Mouse (Mus musculus): ENCODE results near the gene Mybpc1. TPM values are rescaled to one million over a fixed set of nuclear protein-coding genes. Genes with fewer than 3 reads are reported as not detected.
A peak's percentile ranks its signal among the peaks of the same experiment; 100 is the strongest.
"Not testable (repeated sequence)": the region's sequence is repeated elsewhere in the genome, so short reads cannot be mapped to it uniquely, and the experiment has no call there.

Gene Mybpc1
- total RNA-seq, 2 experiments from 2014 or later: 749 to 2,272 TPM

DNA sequence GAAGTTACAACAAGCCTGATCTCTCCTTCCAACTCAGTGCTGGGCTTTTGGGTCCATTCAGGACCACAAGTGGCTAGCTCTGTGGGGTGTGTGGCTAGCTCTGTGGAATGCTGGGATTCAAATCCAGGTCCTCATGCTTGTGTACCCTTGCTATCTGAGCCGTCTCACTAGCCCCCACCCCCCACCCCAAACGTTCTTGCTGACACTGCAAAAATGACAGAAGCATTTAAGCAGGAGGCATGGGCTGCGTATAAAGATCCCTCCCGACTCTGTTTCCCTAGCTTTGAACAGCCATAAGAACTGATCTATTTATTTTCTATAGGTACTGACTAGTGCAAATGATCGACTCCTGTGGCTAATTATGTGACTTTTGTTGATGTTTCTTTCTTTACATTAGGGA lies 74.3 kb downstream of the Mybpc1 start:
- TF ChIP-seq CTCF (IDR thresholded peaks at IDR 0.05): no peak
- no peak overlapping the region for H3K27ac ChIP-seq
- intact Hi-C loops (cut with DNase I): no loop called here
- H3K4me3 ChIP-seq: no peak overlapping the region
- DNase-seq: no peak

DNA sequence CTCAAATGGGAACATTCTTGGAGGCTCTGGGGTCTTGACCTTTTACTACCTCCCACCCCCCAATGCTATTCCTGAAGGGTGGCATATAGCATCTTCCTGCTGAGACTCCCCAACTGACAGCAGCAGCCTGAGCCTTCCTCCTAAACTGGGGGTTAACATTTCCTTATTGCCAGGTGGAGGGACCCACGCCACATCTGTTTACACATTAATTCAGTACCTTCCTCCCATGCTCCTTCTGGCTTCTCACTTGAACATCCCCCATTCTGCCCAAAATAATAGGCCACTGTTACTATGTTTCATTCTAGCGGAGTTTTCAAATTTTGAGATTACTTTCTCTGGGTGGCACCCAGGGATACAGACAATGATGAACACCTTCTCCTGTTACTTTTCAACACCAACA lies 80.9 kb downstream of the Mybpc1 start:
- TF ChIP-seq CTCF (IDR thresholded peaks at IDR 0.05): no peak
- no peak overlapping the region for H3K4me3 ChIP-seq
- no peak for DNase-seq
- intact Hi-C loops (cut with DNase I): no loop called here
- no peak overlapping the region for H3K27ac ChIP-seq

DNA sequence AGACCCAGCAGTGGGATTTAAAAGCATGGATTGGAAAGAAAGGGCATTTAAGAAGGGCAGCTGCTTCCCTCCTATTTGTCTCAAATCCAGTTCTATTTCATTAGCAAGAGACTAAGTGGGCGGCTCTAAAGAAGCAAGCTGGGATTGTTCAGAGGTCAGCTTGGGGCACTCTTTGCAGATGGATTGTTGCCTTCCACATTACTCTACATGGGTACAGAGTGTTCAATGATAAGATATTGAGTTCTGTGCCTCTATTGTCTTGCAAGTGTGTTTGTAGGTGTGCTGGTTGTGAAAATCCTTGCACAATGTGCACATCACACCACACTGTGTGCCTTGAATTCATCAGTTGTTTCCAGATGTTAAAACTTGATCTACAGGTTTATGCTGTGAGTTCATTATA lies 81.7 kb downstream of the Mybpc1 start:
- no peak for DNase-seq
- intact Hi-C loops (cut with DNase I): no loop called here
- no peak for TF ChIP-seq CTCF (IDR thresholded peaks at IDR 0.05)
- H3K27ac ChIP-seq: no peak overlapping the region
- H3K4me3 ChIP-seq: no peak overlapping the region

DNA sequence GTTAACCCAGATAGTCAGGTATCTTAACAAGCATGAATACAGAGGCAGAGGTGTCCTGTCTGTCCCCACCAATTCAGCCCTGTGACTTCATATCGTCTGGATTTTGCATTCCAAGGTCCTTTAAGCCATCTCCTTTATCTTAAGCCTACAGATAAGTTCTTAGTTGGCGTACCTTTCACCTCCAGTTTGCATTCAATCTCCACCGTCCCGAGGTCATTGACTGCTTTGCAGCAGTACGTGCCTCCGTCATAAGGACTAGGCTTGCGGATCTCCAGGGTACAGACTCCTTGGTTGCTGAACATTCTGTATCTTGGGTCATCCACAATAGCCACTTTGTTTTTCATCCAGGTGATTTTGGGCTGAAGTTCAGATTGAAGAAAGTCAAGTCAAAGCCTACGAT lies 82.2 kb downstream of the Mybpc1 start:
- intact Hi-C loops (cut with DNase I): no loop called here
- TF ChIP-seq CTCF (IDR thresholded peaks at IDR 0.05): no peak
- Histone ChIP-seq H3K27ac (no peak overlapping the region), H3K4me3 (no peak overlapping the region)
- DNase-seq: no peak

DNA sequence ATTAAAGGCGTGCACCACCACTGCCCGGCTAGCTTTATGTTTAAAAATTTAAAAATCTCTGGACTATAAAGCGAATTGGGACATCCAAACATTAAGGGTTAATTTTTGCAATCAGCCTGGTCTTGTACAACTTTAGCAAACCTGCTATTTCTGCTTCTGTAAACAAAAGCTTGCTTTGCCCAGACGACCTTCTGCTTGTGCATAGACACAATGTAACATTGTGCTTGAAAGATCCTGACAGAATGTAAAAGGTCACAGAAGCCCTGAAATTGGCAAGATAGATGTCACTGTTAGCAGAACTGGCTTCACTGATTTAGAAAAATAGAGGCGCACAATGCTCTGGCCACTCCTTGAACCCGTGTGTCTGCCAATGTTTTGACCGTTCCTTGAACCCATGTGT lies 89.9 kb downstream of the Mybpc1 start:
- intact Hi-C loops (cut with DNase I); H3K4me3 ChIP-seq; DNase-seq; H3K27ac ChIP-seq: not testable (repeated sequence)

DNA sequence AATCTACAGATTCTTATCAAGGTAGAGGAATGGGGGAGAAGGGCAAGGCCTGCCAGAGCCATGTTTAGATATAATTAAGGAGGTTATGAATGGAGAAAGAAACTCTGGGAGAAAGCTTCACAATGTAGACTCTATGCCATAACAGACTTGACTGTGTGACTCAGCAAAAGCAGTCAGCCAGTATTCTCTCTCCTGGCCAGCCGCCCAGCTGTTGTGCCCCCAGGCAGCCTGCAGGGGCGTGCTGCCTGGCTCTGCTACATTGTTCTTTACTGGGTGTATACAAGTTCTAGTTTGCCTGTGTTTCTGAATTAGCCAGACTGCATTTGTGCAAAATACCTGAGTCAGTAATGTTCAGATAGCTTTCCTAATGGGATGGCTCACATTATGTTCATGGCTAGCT lies 90.5 kb downstream of the Mybpc1 start:
- Histone ChIP-seq H3K4me3 (no peak overlapping the region), H3K27ac (peak overlapping the region; percentile 67)
- peak; percentile 61 for TF ChIP-seq CTCF (IDR thresholded peaks at IDR 0.05)
- intact Hi-C loops (cut with DNase I): no loop called here
- DNase-seq: peak; percentile 78

DNA sequence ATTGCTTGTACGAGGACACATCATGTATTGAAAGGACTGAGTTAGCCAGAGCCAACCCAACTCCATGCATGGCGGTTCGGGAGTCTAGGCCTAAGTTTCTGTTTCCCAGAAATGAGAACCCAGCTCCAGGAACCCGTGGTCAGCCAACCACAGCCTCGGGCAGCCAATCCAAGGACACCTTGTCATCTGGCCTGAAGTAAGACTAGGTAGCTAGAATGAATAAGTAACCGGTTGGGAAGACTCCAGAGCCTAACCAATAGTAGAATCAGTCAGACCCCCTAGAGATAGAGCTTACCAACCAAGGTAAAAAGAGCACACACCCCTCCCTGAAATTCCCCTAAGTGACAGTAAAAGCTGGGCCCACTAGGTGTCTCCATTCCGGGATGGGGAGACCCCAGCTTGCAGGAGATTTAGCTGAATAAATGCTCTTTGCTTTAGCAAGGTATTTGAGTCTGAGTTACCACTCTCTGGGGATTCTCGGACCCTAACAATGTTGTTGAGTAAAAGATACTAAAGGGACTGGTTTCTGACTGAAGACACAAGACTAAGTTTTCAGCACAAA lies 91.3 kb downstream of the Mybpc1 start:
- intact Hi-C loops (cut with DNase I): no loop called here
- no peak overlapping the region for H3K4me3 ChIP-seq
- no peak for TF ChIP-seq CTCF (IDR thresholded peaks at IDR 0.05)
- no peak for DNase-seq
- H3K27ac ChIP-seq: peak overlapping the region; percentile 67

DNA sequence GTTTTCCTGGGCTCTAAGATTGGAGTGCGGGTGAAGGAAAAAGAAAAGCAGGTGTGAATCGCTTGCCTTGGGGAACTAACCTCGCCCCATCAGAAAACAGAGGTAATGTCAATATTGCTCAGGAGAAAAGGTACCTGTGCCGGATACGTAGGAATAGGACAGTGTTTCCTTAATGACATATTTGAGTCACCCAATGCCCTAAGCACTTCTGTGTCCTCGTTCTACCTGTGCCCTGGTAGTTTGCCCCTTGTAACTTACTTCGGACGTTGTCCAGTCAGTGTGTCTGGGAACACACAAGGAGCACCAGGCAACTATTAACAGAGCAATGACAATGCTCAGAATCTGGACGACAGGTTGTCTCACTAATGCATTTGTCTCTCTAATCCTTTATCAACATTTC lies 93.6 kb downstream of the Mybpc1 start:
- no peak for TF ChIP-seq CTCF (IDR thresholded peaks at IDR 0.05)
- peak overlapping the region; percentile 76 for H3K27ac ChIP-seq
- no peak overlapping the region for H3K4me3 ChIP-seq
- intact Hi-C loops (cut with DNase I): no loop called here
- no peak for DNase-seq

DNA sequence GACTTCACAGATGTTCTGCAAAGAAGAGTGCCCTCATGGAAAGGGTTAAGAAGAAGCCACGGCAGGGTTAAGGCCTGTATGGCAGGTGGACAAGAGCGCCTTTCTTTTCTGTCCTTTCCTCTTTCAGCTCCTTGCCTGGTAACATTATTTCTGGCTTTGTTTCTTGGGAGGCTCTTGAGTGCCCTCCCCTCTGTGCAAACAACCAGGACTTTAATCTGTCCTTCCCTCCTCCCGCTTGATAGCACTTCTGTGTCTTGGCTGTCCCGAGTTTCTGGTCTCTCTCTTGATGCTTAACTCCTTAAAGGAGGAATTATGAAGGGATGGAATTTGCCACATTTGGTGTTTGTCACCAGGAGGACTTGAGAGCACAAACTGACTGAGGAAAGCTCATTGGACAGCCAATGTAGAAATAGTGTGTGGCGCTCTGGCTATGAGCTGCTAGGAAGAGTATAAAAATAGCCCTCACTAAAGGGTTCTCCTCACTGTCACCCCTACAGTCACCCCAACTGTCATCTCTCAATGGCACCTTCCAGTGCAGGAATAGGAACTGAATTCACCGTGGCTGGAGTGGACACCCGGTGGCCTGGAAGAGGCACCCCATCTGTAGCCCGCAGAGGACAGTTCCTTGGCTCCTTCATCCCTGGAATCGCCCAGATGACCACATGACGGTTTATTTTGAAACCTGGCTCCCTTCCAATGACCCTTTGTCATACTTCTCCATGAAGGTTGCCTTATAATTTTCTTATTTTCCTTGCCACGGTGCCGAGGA lies 94.3 kb downstream of the Mybpc1 start:
- intact Hi-C loops (cut with DNase I): no loop called here
- Histone ChIP-seq H3K27ac (peak overlapping the region; percentile 76), H3K4me3 (no peak overlapping the region)
- no peak for TF ChIP-seq CTCF (IDR thresholded peaks at IDR 0.05)
- DNase-seq: peak; percentile 52

DNA sequence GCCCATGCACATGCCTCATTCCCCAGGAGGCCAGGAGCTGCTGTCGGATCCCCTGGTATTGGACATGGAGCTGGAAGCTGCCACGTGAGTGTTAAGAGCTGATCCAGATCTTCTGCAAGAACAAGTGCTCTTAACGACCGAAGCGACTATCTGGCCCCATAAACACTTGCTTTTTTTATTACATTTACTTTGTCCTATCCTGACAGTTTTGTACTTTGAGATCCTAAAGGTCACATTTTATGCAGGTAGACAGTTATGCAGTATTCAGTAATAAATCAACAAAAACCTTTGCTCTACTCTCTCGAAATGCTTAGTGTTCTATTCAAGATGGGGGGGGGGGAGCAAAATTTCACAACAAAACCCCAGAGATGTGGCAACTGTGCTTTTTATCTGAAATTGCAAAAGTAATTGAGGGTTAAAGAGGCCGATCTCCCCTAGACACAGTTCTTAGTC lies 97.2 kb downstream of the Mybpc1 start:
- TF ChIP-seq CTCF (IDR thresholded peaks at IDR 0.05): no peak
- no peak for DNase-seq
- intact Hi-C loops (cut with DNase I): no loop called here
- Histone ChIP-seq H3K4me3 (no peak overlapping the region), H3K27ac (no peak overlapping the region)

DNA sequence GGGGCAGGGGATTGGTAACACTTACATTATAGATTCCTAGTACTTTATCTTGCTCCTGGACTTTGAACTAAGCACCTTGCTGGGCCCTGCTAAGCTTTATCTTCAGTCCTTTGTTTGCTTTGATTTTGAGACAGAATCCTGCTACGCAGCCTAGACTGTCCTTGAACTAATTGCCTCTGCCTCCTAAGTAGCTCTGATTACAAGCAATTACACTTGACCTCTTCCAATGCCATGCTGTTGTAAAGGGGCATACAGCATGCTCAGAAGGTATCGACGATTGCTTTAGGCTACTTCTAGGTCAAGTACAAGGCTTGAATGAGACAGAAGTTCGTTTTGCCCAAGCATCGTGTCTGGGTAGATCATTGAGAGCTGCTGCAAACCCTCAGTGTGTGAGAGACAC lies 99.7 kb downstream of the Mybpc1 start:
- DNase-seq: no peak
- intact Hi-C loops (cut with DNase I): no loop called here

DNA sequence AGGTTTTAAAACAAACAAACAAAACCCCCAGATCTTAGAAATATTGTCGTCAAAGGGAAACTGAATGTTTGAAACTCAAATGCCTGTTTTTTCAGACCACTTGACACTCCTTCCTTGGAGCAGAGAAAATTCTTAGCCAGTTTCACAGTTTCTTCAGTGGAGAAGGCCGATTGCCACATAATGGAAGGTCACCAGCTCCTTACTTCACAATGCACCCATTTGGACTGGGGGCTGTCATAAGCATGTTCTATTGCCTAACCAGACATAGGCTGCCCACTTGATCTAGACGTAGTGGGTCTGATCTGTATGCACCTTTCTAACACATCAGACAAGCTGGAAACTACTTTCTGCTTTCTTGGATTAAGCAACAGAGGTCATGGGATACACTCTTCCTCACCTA lies 100.5 kb downstream of the Mybpc1 start:
- H3K4me3 ChIP-seq: peak overlapping the region; percentile 79
- peak overlapping the region; percentile 90 for H3K27ac ChIP-seq
- intact Hi-C loops (cut with DNase I): loop anchor here (5.0 kb wide), 1 partner anchor 122 kb away; no protein-coding TSS in a partner anchor
- TF ChIP-seq CTCF (IDR thresholded peaks at IDR 0.05): no peak
- DNase-seq: no peak

More for the DNA sequence above, 99.7 kb downstream of the Mybpc1 start:
- Histone ChIP-seq H3K4me3 (no peak overlapping the region), H3K27ac (no peak overlapping the region)
- TF ChIP-seq CTCF (IDR thresholded peaks at IDR 0.05): no peak

DNA sequence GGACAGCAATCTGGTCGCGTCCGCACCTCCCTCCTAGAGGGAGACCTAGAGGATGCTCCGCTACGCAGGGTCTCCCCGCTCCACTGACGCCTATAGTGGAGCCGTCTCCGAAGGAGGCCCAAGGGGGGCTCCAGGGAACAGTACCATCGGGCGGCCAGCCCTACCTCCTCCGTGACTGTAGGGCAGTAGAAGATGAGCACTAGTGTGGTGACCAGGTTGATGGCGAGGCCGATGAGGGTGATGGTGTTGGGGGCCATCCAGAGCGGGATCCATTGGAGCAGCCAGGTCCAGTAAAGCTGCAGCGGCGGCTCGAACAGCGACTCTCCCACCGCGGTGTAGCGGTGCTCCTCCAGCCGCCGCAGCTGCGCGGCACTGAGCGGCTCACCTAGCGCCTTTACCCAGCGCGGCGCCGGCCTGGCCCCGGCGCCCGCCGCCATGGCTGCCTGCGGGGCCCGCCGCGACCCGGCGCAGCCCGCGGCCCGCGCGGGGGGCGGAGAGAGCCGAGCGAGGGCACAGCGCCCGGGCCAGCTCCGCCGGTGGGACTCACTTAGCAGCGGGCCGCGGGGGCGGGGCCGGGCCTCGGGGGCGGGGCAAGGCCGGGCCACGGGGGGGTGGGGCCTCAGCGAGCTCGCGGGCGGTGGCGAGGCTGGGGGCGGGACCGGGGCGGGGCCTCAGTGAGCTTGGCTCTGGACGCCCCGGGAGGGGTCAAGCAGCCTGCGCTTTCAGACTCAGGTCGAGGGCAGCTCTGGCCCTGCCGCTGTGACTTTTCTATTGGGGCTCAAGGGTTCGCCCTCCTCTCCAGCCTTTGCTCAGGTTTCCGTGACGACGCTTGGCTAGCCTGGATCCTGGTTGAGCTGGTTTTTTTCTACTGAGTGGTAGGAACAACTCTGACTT lies 101.3 kb downstream of the Mybpc1 start, which contains the start of gene Chpt1:
Gene Chpt1 (minus strand): TSS at position 653 of the 894 bp plus-strand sequence.
- DNase-seq: peak; percentile 96
- Histone ChIP-seq H3K27ac (peak within 1 kb of the TSS; percentile 92), H3K4me3 (peak within 1 kb of the TSS; percentile 79)
- intact Hi-C loops (cut with DNase I): loop anchor here (5.0 kb wide), 1 partner anchor 121 kb away; no protein-coding TSS in a partner anchor
- TF ChIP-seq CTCF (IDR thresholded peaks at IDR 0.05): no peak

Data from gastrocnemius, adult 2 months (tissue).